Mouse (Mus musculus) heart, adult 2 months (tissue): ENCODE results near the gene Krtap9-3. TPM values are rescaled to one million over a fixed set of nuclear protein-coding genes. Genes with fewer than 3 reads are reported as not detected.
A peak's percentile ranks its signal among the peaks of the same experiment; 100 is the strongest.

ENCODE experiments used
- DNase-seq, 2 experiments: peaks; one replicate each; pipeline ENCODE4 v3.0.0; 2021
- H3K27ac ChIP-seq: fragments of 200-600 bp; 2 replicates; pipeline ENCODE4 v1.8.1; 2022
- H3K27me3 ChIP-seq: fragments of 200-500 bp; 2 replicates; pipeline ENCODE4 v1.6.1; 2012; ENCODE audit warnings: mild to moderate bottlenecking, low read length, inconsistent platforms, mixed read lengths; ENCODE audit not compliant: control insufficient read depth, insufficient read depth
- H3K36me3 ChIP-seq: fragments of 200-500 bp; 2 replicates; pipeline ENCODE4 v1.6.1; 2012; ENCODE audit warnings: low read length, inconsistent platforms; ENCODE audit not compliant: control insufficient read depth, insufficient read depth
- H3K4me1 ChIP-seq: fragments of 200-500 bp; 2 replicates; pipeline ENCODE4 v1.6.1; 2011; ENCODE audit warnings: low read length; ENCODE audit not compliant: control insufficient read depth, insufficient read depth
- H3K4me3 ChIP-seq: fragments of 200-600 bp; 2 replicates; pipeline ENCODE4 v1.8.1; 2022
- H3K79me2 ChIP-seq: fragments of 200-500 bp; replicated peaks from 2 replicates; pipeline ENCODE4 v1.6.1; 2012; ENCODE audit warnings: mild to moderate bottlenecking, inconsistent platforms, low read length, moderate library complexity, mixed read lengths; ENCODE audit not compliant: control insufficient read depth, insufficient read depth
- H3K9ac ChIP-seq: fragments of 200-500 bp; 2 replicates; pipeline ENCODE4 v1.6.1; 2012; ENCODE audit warnings: low read depth, mild to moderate bottlenecking, control low read depth, inconsistent platforms, low read length, mixed read lengths
- CTCF ChIP-seq: fragments of 200-600 bp; IDR thresholded peaks from 2 replicates; pipeline ENCODE4 v1.8.1; 2022; ENCODE audit warnings: antibody characterized with exemption, mild to moderate bottlenecking, moderate library complexity
- EP300 ChIP-seq: fragments of 200-500 bp; IDR thresholded peaks from 2 replicates; pipeline ENCODE4 v1.6.1; 2011; ENCODE audit warnings: low read depth, low read length, control low read depth; ENCODE audit not compliant: insufficient read depth
- POLR2A ChIP-seq: fragments of 200-500 bp; IDR thresholded peaks from 2 replicates; pipeline ENCODE4 v1.6.1; 2011; ENCODE audit warnings: mild to moderate bottlenecking, low read depth, low read length, control low read depth; ENCODE audit not compliant: insufficient read depth
- WGBS: fragments of 180-500 bp; shearing (Covaris S2); methylation state at CpG from one replicate; pipeline ENCODE4 v1.1.7; 2018; 5-methylcytosine and 5-hydroxymethylcytosine counted together
- intact Hi-C: fragments of 180-260 bp; cut with DNase I; formaldehyde crosslinking; loops from one replicate; pipeline ENCODE4 v1.15.1; 2025
- polyA plus RNA-seq: library from polyadenylated mRNA; depleted of rRNA; stranded (reverse); fragments of >200 nt; gene quantifications from 2 replicates; pipeline ENCODE4 v1.2.3, GENCODE M21; 2012
- total RNA-seq, 2 experiments: library from RNA; stranded (reverse); gene quantifications; 2 replicates each; pipeline ENCODE4 v1.2.3; 2021

Krtap9-3 gene
- total and polyA plus RNA-seq, 3 experiments, result not detected

DNA sequence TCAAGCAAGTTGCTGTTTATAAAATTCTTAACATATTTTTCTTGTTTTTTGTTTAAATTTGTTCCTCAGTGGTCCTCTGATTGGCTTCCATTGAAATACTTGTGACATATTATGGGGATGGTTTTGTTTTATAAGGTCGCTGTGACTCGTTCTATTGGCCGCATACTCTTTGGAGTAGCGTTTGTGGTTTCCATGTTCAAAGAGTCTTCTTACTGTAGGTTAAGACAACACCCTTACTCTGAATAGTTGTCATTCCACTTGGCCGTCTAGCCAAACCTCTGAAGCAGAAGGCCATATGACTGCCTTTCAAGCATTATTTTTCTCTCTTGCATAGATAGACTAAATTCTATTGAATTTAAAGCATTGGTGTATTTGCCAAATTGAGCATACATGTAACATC lies 16.9 kb downstream of the Krtap9-3 start:
- Histone ChIP-seq H3K27me3 (no peaks in the 10 kb centered on the region), H3K9ac (no peak overlapping the region), H3K36me3 (no peaks in the 10 kb centered on the region), H3K4me3 (no peak overlapping the region), H3K4me1 (no peaks in the 10 kb centered on the region), H3K27ac (no peak overlapping the region), H3K79me2 (no peaks in the 10 kb centered on the region)
- 90% methylated on average over 5 of the region's 5 CpGs for WGBS
- TF ChIP-seq EP300 (no peak), POLR2A (no peak), CTCF (no peak)
- intact Hi-C loops, result no loop called here
- DNase-seq, result no peak

DNA sequence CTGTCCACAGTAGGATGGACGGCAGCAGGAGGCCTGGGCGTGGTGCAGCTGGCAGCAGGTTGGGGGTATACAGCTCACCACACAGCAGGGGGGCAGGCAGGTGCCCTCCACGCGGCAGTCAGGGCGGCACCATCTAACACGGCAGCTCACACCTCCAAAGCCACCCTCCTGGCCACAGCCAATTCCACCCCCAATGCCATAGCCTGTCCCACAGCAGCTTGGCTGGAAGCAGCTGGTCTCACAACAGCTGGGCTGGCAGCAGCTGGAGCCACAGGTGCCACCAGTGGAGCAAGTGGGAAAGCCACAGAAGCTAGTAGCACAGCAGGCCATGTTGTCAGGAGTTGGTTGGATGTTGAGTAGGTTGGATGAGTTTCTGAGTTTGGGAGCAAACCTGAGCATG lies 17.3 kb downstream of the Krtap9-3 start, which contains the start of gene Krtap1-5:
Gene Krtap1-5 (minus strand): TSS at position 381 of the 400 bp plus-strand sequence.
- H3K27ac ChIP-seq, result no peak within 1 kb of the TSS
- intact Hi-C loops, result no loop called here
- no peaks in the 10 kb centered on the region for H3K36me3 ChIP-seq
- H3K79me2 ChIP-seq, result no peaks in the 10 kb centered on the region
- TF ChIP-seq CTCF, result no peak
- TF ChIP-seq EP300, result no peak
- no peak for TF ChIP-seq POLR2A
- H3K4me1 ChIP-seq, result no peaks in the 10 kb centered on the region
- no peak for DNase-seq
- 75% methylated on average over 6 of the region's 6 CpGs for WGBS
- H3K27me3 ChIP-seq, result no peaks in the 10 kb centered on the region
- H3K4me3 ChIP-seq, result no peak within 1 kb of the TSS
- no peak within 1 kb of the TSS for H3K9ac ChIP-seq

DNA sequence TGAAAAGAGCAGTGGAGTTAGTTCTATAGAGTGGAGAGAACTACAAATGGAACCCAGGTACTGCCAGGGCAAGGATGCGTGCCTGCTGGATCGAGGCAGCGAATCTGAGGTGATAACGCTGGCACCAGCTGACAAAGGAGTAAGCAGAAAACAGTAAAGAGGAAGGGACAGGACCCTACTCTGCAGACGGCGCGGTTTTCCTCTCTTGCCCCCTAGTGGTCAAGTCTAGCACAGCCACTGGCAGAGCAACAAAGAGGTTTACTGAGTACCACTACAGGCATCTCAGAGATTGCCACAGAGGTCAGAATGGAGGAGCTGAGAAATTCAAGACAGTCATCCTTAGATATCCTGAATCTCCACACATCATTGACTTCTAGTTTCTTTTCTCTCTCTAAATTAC lies 23.8 kb downstream of the Krtap9-3 start:
- H3K9ac ChIP-seq, result no peak overlapping the region
- intact Hi-C loops, result loop anchor here (1.0 kb wide), 2 partner anchors 110 to 195 kb away; no protein-coding TSS in a partner anchor
- H3K4me3 ChIP-seq, result no peak overlapping the region

DNA sequence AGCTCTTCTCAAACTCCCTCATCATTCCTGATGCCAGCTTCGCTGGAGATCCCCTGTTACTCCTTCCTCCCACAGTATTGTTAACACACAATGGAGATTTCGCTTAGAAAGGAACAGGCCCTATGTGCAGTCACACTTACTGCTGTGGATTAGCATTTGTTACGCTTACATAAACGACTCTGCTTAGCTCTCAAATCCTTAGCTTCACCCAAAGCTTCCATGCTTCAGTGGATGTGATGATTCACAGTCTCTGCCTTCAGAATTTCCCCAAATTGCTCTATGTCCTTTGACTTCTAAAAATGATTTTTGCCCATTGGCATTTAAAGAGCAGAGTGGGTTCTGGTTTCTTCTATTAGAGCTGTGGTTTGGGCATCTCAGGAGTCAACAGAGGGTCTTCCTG lies 24.7 kb downstream of the Krtap9-3 start:
- no peak overlapping the region for H3K4me3 ChIP-seq
- no peak for TF ChIP-seq CTCF
- no peak for TF ChIP-seq EP300
- TF ChIP-seq POLR2A, result no peak
- no peaks in the 10 kb centered on the region for H3K27me3 ChIP-seq
- no peak for DNase-seq
- intact Hi-C loops, result no loop called here
- H3K27ac ChIP-seq, result no peak overlapping the region
- H3K9ac ChIP-seq, result no peak overlapping the region
- 63% methylated on average over 4 of the region's 4 CpGs for WGBS
- no peaks in the 10 kb centered on the region for H3K36me3 ChIP-seq
- no peaks in the 10 kb centered on the region for H3K79me2 ChIP-seq
- no peaks in the 10 kb centered on the region for H3K4me1 ChIP-seq

More for the DNA sequence above, 23.8 kb downstream of the Krtap9-3 start:
- 2% methylated on average over 7 of the region's 7 CpGs for WGBS
- Histone ChIP-seq H3K27me3 (no peaks in the 10 kb centered on the region), H3K27ac (no peak overlapping the region), H3K79me2 (no peaks in the 10 kb centered on the region), H3K36me3 (no peaks in the 10 kb centered on the region), H3K4me1 (no peaks in the 10 kb centered on the region)
- TF ChIP-seq POLR2A (no peak), CTCF (peak; percentile 92), EP300 (no peak)
- DNase-seq, result peak; percentile 23 to 55

DNA sequence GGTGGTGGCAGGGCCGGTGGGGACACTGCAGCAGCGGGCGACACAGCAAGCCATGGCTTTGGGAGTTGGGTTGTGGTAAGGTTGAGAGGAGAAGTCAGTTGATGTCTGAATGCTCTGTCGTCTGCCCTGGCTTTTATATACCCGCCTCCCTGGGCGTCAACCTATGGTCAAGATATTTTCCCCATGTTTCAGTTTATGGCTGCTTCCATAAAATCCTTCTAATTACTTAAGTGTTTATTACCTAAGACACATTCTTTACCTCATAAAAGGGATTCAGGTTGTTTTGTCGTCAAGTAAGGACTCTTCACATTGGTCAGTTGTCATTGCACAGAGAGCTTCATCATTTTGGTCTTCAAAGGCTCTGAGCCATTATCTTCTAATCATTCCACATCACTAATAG lies 31.4 kb downstream of the Krtap9-3 start, which contains the start of gene Krtap3-1:
Gene Krtap3-1 (minus strand): TSS at position 101 of the 400 bp plus-strand sequence.
- H3K27ac ChIP-seq, result no peak within 1 kb of the TSS
- no peaks in the 10 kb centered on the region for H3K79me2 ChIP-seq
- no peaks in the 10 kb centered on the region for H3K27me3 ChIP-seq
- DNase-seq, result no peak
- H3K4me3 ChIP-seq, result no peak within 1 kb of the TSS
- H3K36me3 ChIP-seq, result no peaks in the 10 kb centered on the region
- H3K9ac ChIP-seq, result no peak within 1 kb of the TSS
- 90% methylated on average over 7 of the region's 7 CpGs for WGBS
- H3K4me1 ChIP-seq, result no peaks in the 10 kb centered on the region
- intact Hi-C loops, result no loop called here
- no peak for TF ChIP-seq CTCF

- no peak for DNase-seq
- Histone ChIP-seq H3K4me1 (no peaks in the 10 kb centered on the region), H3K4me3 (no peak overlapping the region), H3K9ac (no peak overlapping the region), H3K79me2 (no peaks in the 10 kb centered on the region), H3K27ac (no peak overlapping the region), H3K36me3 (no peaks in the 10 kb centered on the region), H3K27me3 (no peaks in the 10 kb centered on the region)
- WGBS, result 73% methylated on average over 6 of the region's 6 CpGs
- TF ChIP-seq CTCF, result no peak
- intact Hi-C loops, result no loop called here
These were observed 35.3 kb downstream of the Krtap9-3 start for GRCm38 (mm10) chr11:99562580-99562979.
